Mouse (Mus musculus): ENCODE results near the gene Rbfox1. TPM values are rescaled to one million over a fixed set of nuclear protein-coding genes. Genes with fewer than 3 reads are reported as not detected.

Rbfox1 gene
- polyA plus RNA-seq, 1 experiment = 4.0 TPM

- TF ChIP-seq POLR2A (IDR thresholded peaks at IDR 0.05; ENCODE audit: borderline replicate concordance, extremely low read depth, low read depth, low read length) (no peak), CTCF (IDR thresholded peaks at IDR 0.05; ENCODE audit: insufficient read depth, low read length) (no peak)
- DNase-seq = no peak
- 55% methylated on average over 8 of the region's 8 CpGs for WGBS
- Histone ChIP-seq H3K4me3 (replicated peaks; ENCODE audit: extremely low read depth, low read depth, low read length) (no peak overlapping the region), H3K4me1 (ENCODE audit: control insufficient read depth, insufficient read depth, low read length) (no peaks in the 10 kb centered on the region)
Observed at GRCm38 (mm10) chr16:6396676-6397409, 511.7 kb downstream of the Rbfox1 start.

- TF ChIP-seq CTCF (IDR thresholded peaks at IDR 0.05; ENCODE audit: insufficient read depth, low read length) (no peak), POLR2A (IDR thresholded peaks at IDR 0.05; ENCODE audit: borderline replicate concordance, extremely low read depth, low read depth, low read length) (no peak)
- 90% methylated on average over 2 of the region's 2 CpGs for WGBS
- no peak for DNase-seq
- Histone ChIP-seq H3K4me1 (ENCODE audit: control insufficient read depth, insufficient read depth, low read length) (no peaks in the 10 kb centered on the region), H3K4me3 (replicated peaks; ENCODE audit: extremely low read depth, low read depth, low read length) (no peak overlapping the region)
Observed at GRCm38 (mm10) chr16:6397635-6398034, 512.5 kb downstream of the Rbfox1 start.

DNA sequence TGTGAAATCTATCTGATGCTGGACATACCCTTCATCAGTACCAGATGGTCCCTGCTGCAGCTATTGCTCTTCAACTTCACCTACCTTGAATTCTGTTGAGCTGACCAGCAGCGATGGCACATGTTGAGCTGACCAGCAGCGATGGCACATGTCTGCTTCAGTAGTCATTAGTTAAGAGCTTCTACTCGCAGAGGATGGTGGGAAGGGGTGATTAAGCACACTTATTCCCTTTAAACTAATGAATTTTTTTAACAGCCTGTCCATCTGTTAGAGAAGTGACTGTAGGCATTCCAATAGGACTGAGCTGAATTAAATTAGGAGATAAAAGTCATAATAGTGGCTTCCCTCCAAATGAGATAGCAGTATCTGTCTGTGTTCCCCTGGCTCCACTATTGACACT, 517.7 kb downstream of the Rbfox1 start:
- WGBS = 81% methylated on average over 3 of the region's 3 CpGs
- no peak for TF ChIP-seq CTCF (IDR thresholded peaks at IDR 0.05; ENCODE audit: insufficient read depth, low read length)
- no peak for TF ChIP-seq POLR2A (IDR thresholded peaks at IDR 0.05; ENCODE audit: borderline replicate concordance, extremely low read depth, low read depth, low read length)
- no peak overlapping the region for H3K4me3 ChIP-seq (replicated peaks; ENCODE audit: extremely low read depth, low read depth, low read length)
- no peak for DNase-seq
- H3K4me1 ChIP-seq (ENCODE audit: control insufficient read depth, insufficient read depth, low read length) = no peaks in the 10 kb centered on the region

GRCm38 (mm10) chr16:6414846-6415245, 529.7 kb downstream of the Rbfox1 start:
- TF ChIP-seq POLR2A (IDR thresholded peaks at IDR 0.05; ENCODE audit: borderline replicate concordance, extremely low read depth, low read depth, low read length) = no peak
- no peak for TF ChIP-seq CTCF (IDR thresholded peaks at IDR 0.05; ENCODE audit: insufficient read depth, low read length)
- WGBS = 46% methylated on average over 2 of the region's 2 CpGs
- Histone ChIP-seq H3K4me3 (replicated peaks; ENCODE audit: extremely low read depth, low read depth, low read length) (no peak overlapping the region), H3K4me1 (ENCODE audit: control insufficient read depth, insufficient read depth, low read length) (no peaks in the 10 kb centered on the region)
- DNase-seq = no peak

GRCm38 (mm10) chr16:6421623-6422145, 536.5 kb downstream of the Rbfox1 start:
- no peak overlapping the region for H3K4me3 ChIP-seq (replicated peaks; ENCODE audit: extremely low read depth, low read depth, low read length)
- 27% methylated on average over 3 of the region's 3 CpGs for whole genome bisulfite sequencing
- no peak for TF ChIP-seq CTCF (IDR thresholded peaks at IDR 0.05; ENCODE audit: insufficient read depth, low read length)
- TF ChIP-seq POLR2A (IDR thresholded peaks at IDR 0.05; ENCODE audit: borderline replicate concordance, extremely low read depth, low read depth, low read length) = no peak
- no peak for DNase-seq
- H3K4me1 ChIP-seq (ENCODE audit: control insufficient read depth, insufficient read depth, low read length) = no peaks in the 10 kb centered on the region

DNA sequence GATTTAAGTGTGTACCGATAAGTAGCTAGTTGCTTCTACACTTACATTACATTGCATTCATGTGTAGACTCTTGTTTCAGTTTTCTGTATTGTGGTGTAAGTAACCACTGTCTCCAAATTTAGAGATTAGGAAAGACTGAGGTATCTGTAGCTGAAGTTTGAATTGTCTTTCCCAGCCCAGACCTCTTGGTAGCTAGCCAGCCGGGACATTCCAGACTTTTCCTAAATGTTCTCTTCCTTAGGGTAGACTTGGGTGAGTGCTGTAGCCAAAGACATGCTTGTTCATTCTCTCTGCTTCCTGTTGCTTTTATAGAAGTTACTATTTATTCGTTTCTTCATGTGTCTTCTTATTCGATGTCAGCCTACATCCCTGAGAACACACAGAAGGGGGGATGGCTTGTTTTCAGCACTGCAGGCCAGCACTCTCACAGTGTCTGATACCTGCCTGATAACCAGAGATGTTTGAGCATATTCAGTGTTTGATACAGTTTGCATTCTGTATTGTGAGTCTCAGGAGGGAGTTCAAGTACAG, 538.8 kb downstream of the Rbfox1 start:
- H3K4me1 ChIP-seq (ENCODE audit: control insufficient read depth, insufficient read depth, low read length) = no peaks in the 10 kb centered on the region
- no peak for TF ChIP-seq POLR2A (IDR thresholded peaks at IDR 0.05; ENCODE audit: borderline replicate concordance, extremely low read depth, low read depth, low read length)
- TF ChIP-seq CTCF (IDR thresholded peaks at IDR 0.05; ENCODE audit: insufficient read depth, low read length) = no peak
- WGBS = 65% methylated on average over 4 of the region's 4 CpGs
- DNase-seq = no peak
- no peak overlapping the region for H3K4me3 ChIP-seq (replicated peaks; ENCODE audit: extremely low read depth, low read depth, low read length)

DNA sequence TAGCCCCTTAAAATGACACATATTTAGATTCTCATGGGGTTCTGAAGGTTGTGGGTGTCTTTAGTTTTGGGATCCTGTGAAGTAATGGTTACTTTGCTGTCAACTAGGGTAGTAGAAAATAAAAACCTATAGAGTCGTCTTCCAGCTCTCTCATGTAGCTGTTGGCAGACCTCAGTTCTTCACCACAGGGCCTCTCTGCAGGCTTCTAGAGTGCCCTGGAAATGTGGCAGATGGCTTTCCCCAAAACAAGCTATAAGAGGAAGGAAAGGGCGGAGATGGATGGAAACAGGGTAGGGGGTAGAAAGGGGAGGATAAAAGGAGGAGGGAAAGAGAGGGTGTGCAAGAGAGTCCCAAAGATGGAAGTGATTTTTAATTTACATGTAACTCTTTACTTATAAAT, 539.6 kb downstream of the Rbfox1 start:
- 65% methylated on average over 2 of the region's 2 CpGs for WGBS
- H3K4me3 ChIP-seq (replicated peaks; ENCODE audit: extremely low read depth, low read depth, low read length) = no peak overlapping the region
- no peaks in the 10 kb centered on the region for H3K4me1 ChIP-seq (ENCODE audit: control insufficient read depth, insufficient read depth, low read length)
- DNase-seq = no peak
- TF ChIP-seq POLR2A (IDR thresholded peaks at IDR 0.05; ENCODE audit: borderline replicate concordance, extremely low read depth, low read depth, low read length) = no peak
- TF ChIP-seq CTCF (IDR thresholded peaks at IDR 0.05; ENCODE audit: insufficient read depth, low read length) = no peak

DNA sequence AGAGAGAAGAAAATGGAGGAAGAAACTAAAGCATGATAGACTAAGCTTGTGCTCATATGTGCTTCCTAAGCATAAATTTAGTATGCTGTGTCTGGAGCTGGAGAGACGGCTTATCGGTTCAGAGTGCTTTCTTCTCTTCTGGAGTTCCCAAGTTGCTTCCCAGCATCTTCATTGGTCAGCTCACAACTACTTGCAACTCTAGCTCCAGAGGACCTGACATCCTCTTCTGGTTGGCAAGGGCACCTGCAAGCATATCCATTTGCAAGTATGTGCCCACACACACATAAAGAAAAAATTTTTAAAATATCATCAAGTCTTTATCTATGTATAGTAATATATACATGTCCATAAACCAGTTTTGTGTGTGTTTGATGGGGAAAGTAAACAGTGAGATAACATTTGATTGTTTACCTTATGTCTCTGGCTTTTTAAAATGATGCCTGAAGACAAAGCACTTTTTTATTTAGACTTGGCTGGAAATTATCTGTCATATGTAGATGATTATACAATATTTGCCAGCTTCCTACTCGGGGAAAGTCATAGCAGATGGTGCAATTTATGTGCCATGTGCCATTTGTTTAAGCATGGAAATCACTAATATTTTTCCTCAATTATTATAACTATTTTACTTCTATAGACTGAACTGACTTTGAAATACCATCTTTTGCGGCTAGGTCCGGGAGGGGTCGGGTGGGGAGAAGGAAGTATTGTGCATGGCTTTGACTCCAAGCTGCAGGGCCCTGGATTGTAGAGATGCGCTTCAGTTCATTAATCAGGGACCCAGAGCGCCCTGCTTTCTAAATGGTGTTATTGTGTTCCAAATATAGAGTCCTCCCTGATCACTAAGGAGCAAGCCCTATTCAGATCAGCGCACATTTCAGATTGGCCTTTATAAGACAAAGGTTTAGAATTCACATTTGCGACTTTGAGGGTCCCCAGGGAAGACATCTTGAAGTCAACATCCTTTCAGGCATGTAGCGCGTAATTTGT, 542.4 kb downstream of the Rbfox1 start:
- no peak for DNase-seq
- whole genome bisulfite sequencing = 73% methylated on average over 12 of the region's 12 CpGs
- H3K4me3 ChIP-seq (replicated peaks; ENCODE audit: extremely low read depth, low read depth, low read length) = no peak overlapping the region
- TF ChIP-seq POLR2A (IDR thresholded peaks at IDR 0.05; ENCODE audit: borderline replicate concordance, extremely low read depth, low read depth, low read length) (no peak), CTCF (IDR thresholded peaks at IDR 0.05; ENCODE audit: insufficient read depth, low read length) (no peak)
- H3K4me1 ChIP-seq (ENCODE audit: control insufficient read depth, insufficient read depth, low read length) = no peaks in the 10 kb centered on the region

DNA sequence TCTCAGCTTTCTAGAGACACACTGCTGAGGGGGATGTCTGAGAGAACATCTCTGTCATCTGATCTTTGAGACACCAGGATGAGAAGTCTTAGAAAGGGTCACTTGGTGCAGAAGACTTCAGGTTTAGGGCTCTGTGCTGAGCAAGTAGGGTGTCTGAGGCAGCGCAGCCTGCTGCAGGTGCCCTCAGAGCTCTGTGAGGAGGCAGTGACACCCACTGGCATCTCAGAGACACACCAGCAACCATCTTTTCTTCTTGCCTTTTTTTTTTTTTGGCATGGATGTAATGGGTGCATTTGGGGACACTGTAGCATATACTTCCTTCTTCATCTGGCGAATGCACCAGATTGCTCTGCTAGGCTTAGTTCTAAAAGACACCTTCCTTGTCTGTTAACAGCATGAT, 545.8 kb downstream of the Rbfox1 start:
- no peak for TF ChIP-seq CTCF (IDR thresholded peaks at IDR 0.05; ENCODE audit: insufficient read depth, low read length)
- TF ChIP-seq POLR2A (IDR thresholded peaks at IDR 0.05; ENCODE audit: borderline replicate concordance, extremely low read depth, low read depth, low read length) = no peak
- Histone ChIP-seq H3K4me1 (ENCODE audit: control insufficient read depth, insufficient read depth, low read length) (no peaks in the 10 kb centered on the region), H3K4me3 (replicated peaks; ENCODE audit: extremely low read depth, low read depth, low read length) (no peak overlapping the region)
- DNase-seq = no peak
- WGBS = 85% methylated on average over 2 of the region's 2 CpGs

All from lung, adult 2 months (tissue).